Mouse (Mus musculus): ENCODE measurements around the gene Galns. TPM values are rescaled to one million over a fixed set of nuclear protein-coding genes. Genes with fewer than 3 reads are reported as not detected.
A peak's percentile ranks its signal among the peaks of the same experiment; 100 is the strongest.

Galns gene
- polyA plus RNA-seq, 1 experiment from 2014 or later: 8.2 TPM

DNA sequence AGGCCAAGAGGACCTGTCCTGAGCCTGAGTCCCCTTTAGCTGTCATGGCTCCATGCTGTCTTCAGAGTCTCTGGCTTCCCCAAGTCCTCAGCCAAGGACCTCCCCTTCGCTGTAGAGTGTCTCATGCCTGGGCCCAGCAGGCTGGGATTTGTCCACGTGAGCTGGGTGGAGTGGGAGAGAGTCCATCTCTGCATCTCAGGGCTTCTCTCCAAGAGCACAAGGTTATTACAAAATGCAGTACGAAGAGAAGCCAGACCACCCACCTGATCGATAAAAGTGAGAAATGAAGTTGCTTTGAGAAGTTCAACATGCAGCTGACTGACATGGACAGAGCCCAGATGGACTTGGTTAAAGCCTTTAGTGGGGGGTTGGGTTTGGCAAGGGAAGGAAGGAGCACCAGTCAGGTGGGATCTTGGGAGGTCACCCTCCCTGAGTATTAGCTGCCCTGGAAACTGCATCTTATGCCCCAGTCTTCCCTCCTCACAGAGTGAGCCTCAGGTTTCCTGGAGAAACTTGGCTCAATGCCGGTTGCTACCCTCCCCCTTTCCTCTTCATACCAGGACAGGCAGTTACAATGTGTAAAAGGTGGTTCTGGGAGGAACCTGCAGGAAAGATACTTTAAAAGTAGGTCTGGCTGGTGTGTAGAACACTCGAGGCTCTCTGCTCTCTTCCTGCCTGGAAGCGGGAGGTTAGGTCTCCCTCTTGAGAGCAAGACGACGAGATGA is 5.1 kb upstream of the Galns start:
- Histone ChIP-seq H3K27ac (replicated peaks) (no peak overlapping the region), H3K4me2 (no peak overlapping the region), H3K9me3 (replicated peaks) (no peaks in the 10 kb centered on the region), H3K36me3 (replicated peaks) (peaks cover 4% of the 10 kb centered on the region; the same call in 1 of the 2 replicates), H3K4me3 (replicated peaks) (no peak overlapping the region), H3K4me1 (replicated peaks) (peaks cover 44% of the 10 kb centered on the region), H3K9ac (no peak overlapping the region), H3K27me3 (0 out of 2 replicates have a peak, but pooled peaks cover 2% of the 10 kb centered on the region)
- ATAC-seq (ENCODE audit: insufficient read depth): no peak
- WGBS (ENCODE audit: insufficient replicate concordance): 66% methylated on average over 9 of the region's 9 CpGs

DNA sequence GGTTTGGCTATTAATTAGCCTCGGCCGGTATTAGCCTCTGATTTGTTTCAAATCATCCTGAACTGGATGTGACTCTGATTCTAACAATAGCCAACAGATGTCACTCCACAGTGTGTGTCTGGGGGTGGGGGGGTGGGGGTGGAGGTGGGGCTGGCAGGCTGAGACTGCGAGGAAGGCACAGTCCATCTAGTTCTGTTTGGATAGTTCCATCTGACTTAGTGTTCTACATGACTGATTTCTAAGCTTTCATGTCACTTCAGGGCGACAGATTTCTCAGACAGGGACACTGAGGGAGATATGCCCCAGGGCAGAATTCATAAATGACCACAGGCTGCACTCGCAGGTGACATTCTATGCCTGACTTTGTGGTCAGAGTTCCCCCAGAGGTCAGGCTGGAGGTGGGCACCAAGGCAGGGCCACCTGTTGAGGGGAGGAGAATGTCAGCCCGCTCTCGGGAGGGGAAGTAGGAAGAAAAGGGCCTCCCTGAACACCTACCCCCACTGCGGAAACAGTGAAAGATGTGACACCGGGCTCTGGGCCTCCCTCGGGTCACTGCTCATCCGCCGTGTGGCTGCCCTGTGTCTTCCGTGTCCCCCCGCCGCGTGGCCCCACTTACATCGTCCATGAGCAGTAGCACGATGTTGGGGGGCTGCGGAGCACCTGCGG is 518 bp downstream of the Galns start:
- Histone ChIP-seq H3K27me3 (no peaks in the 10 kb centered on the region), H3K36me3 (replicated peaks) (peaks cover 4% of the 10 kb centered on the region; the same call in 1 of the 2 replicates), H3K9ac (peak overlapping the region; percentile 72), H3K4me2 (peak overlapping the region; percentile 96), H3K4me3 (replicated peaks) (peak overlapping the region; percentile 77), H3K9me3 (replicated peaks) (no peaks in the 10 kb centered on the region), H3K27ac (replicated peaks) (peak overlapping the region; percentile 75), H3K4me1 (replicated peaks) (peaks cover 34% of the 10 kb centered on the region)
- peak; percentile 32 for ATAC-seq (ENCODE audit: insufficient read depth)
- 4% methylated on average over 20 of the region's 20 CpGs for WGBS (ENCODE audit: insufficient replicate concordance)

DNA sequence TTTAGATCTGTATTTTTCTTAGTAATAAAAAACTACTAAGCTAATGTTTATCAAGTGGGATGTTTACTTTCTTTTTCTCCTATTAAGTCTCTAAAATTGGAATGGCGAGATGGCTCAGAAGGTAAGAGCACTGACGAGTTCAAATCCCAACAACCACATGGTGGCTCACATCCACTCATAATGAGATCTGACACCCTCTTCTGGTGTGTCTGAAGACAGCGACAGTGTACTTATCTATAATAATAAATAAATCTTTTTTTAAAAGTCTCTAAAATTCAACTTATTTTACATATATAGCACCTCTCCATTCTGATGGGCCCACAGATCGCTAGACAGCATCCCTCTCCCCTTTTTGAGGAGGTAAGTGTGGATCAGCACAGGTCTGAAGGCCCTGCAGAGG is 1.1 kb downstream of the Galns start:
- H3K27me3 ChIP-seq: no peaks in the 10 kb centered on the region
- H3K9ac ChIP-seq: no peak overlapping the region
- peaks cover 4% of the 10 kb centered on the region; the same call in 1 of the 2 replicates for H3K36me3 ChIP-seq (replicated peaks)
- ATAC-seq (ENCODE audit: insufficient read depth): no peak
- peak overlapping the region; percentile 96 for H3K4me2 ChIP-seq
- WGBS (ENCODE audit: insufficient replicate concordance): 52% methylated on average over 4 of the region's 4 CpGs
- no peaks in the 10 kb centered on the region for H3K9me3 ChIP-seq (replicated peaks)
- peak overlapping the region; percentile 77 for H3K4me3 ChIP-seq (replicated peaks)
- peaks cover 34% of the 10 kb centered on the region for H3K4me1 ChIP-seq (replicated peaks)
- no peak overlapping the region for H3K27ac ChIP-seq (replicated peaks)

DNA sequence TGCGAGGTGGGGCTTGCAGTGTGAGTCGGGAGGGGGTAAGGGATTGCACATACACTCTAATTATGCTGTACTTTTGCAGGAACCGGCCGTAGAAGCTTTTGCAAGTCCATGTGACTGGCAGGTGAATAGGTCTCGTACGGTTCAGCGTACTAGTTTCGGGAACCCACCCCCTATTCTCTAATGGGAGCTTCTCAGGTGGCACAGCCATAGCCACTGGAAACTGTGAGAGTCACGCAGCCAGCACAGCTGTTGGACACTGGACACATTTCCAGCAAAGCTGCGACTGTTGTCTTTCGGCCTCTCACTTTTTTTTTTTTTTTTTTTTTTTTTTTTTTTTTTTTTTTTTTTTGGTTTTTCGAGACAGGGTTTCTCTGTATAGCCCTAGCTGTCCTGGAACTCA is 4.5 kb downstream of the Galns start:
- Histone ChIP-seq H3K4me2 (no peak overlapping the region), H3K9ac (no peak overlapping the region), H3K27me3 (no peaks in the 10 kb centered on the region), H3K4me1 (replicated peaks) (peaks cover 17% of the 10 kb centered on the region), H3K27ac (replicated peaks) (no peak overlapping the region), H3K4me3 (replicated peaks) (no peak overlapping the region), H3K9me3 (replicated peaks) (no peaks in the 10 kb centered on the region), H3K36me3 (replicated peaks) (no peaks in the 10 kb centered on the region)
- ATAC-seq (ENCODE audit: insufficient read depth): no peak
- WGBS (ENCODE audit: insufficient replicate concordance): 74% methylated on average over 11 of the region's 12 CpGs

DNA sequence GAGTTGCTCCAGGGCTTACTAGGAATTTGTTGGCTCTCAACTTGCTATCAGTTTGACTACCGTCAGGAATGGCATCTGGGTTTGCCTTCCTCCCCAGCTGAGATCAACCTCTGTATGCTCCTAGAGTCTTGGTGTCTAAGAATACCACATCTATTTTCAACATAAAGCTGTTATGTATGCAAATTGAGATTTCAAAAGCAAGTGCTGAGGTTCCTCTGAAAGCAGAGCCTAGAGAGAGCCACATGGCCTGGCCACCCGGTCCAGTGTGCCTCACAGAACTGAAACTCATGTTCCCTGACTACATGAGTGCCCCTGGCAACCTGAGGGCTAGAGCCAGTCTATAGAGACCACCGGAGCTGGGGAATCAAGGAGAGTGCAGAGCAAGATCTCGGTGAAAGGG is 5.9 kb downstream of the Galns start:
- WGBS (ENCODE audit: insufficient replicate concordance): 62% methylated on average over 4 of the region's 4 CpGs
- H3K27me3 ChIP-seq: no peaks in the 10 kb centered on the region

DNA sequence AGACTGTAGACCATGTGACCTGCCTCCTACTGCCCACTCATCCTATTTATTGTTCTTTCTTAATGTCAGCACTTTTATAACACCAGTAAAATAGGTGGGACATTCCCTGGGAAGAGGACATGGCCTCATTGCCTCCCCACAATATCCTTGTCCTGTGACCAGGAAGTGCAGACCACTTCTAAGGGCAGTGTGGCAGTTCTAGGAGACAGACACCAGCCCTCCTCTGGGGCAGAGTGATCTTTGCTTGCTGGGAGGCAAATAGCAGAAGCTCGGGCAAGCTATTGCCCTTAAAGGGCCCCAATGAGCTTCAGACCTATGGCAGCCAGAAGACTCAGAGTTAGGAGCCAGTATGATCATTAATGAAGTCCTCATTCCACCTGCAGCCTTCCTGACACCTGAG is 6.6 kb downstream of the Galns start:
- H3K27ac ChIP-seq (replicated peaks): no peak overlapping the region
- no peak overlapping the region for H3K4me3 ChIP-seq (replicated peaks)
- H3K9me3 ChIP-seq (replicated peaks): no peaks in the 10 kb centered on the region
- H3K4me1 ChIP-seq (replicated peaks): peaks cover 3% of the 10 kb centered on the region; the same call in 1 of the 2 replicates
- H3K36me3 ChIP-seq (replicated peaks): no peaks in the 10 kb centered on the region
- WGBS (ENCODE audit: insufficient replicate concordance): 42% methylated on average over 1 of the region's 1 CpGs
- no peaks in the 10 kb centered on the region for H3K27me3 ChIP-seq
- no peak overlapping the region for H3K9ac ChIP-seq
- no peak overlapping the region for H3K4me2 ChIP-seq
- no peak for ATAC-seq (ENCODE audit: insufficient read depth)

More for the DNA sequence above, 5.9 kb downstream of the Galns start:
- ATAC-seq (ENCODE audit: insufficient read depth): no peak
- Histone ChIP-seq H3K27ac (replicated peaks) (no peak overlapping the region), H3K9me3 (replicated peaks) (no peaks in the 10 kb centered on the region), H3K36me3 (replicated peaks) (no peaks in the 10 kb centered on the region), H3K4me1 (replicated peaks) (peaks cover 6% of the 10 kb centered on the region), H3K9ac (no peak overlapping the region), H3K4me2 (no peak overlapping the region), H3K4me3 (replicated peaks) (no peak overlapping the region)

DNA sequence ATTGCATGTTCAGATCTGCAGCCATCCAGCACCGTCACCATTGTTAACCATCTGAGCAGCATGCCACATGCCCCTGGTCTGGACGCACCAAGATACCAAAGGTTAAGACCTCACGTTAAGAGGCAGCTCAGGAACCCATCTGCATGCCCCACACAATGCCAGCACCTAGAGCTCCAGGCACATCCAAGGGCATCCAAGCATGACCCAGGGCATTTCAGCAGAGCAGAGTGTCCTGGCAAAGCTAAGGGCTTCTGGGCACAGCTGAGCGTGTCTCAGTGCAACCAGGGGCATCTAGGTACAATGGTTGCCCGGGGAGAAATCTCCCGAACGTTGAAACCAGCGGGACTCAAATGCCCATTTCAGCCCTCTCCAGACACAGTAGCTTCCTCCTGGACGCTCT is 10.6 kb downstream of the Galns start:
- Histone ChIP-seq H3K9ac (no peak overlapping the region), H3K9me3 (replicated peaks) (no peaks in the 10 kb centered on the region), H3K4me2 (no peak overlapping the region), H3K4me1 (replicated peaks) (no peaks in the 10 kb centered on the region; the same call in 1 of the 2 replicates), H3K27me3 (no peaks in the 10 kb centered on the region), H3K27ac (replicated peaks) (no peak overlapping the region), H3K4me3 (replicated peaks) (no peak overlapping the region), H3K36me3 (replicated peaks) (peaks cover 15% of the 10 kb centered on the region; the same call in 1 of the 2 replicates)
- WGBS (ENCODE audit: insufficient replicate concordance): 79% methylated on average over 9 of the region's 9 CpGs
- ATAC-seq (ENCODE audit: insufficient read depth): no peak

DNA sequence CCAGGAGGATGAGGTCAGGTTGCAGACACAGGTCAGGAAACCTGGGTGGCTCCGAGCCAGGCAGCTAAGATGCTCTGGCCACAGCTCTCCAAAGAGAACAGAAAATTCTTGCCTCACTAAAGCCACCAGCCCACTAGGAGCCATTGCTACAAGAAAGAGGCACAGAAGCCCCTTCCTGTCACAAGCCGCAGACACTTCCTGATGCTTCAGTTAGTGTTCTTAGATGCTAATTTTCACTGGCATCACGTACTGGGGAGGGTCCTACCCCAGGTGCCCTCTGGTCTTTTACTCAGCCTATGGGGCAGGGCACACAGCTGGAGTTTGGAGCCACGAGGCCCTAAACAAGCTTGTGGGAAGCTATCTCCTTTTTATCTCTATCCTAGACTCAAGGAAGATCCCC is 15.2 kb downstream of the Galns start:
- peaks cover 15% of the 10 kb centered on the region; the same call in 1 of the 2 replicates for H3K36me3 ChIP-seq (replicated peaks)
- H3K4me1 ChIP-seq (replicated peaks): peaks cover 12% of the 10 kb centered on the region
- WGBS (ENCODE audit: insufficient replicate concordance): 28% methylated on average over 4 of the region's 4 CpGs
- no peaks in the 10 kb centered on the region for H3K9me3 ChIP-seq (replicated peaks)
- H3K4me2 ChIP-seq: no peak overlapping the region; the same call in 1 of the 2 replicates
- no peaks in the 10 kb centered on the region for H3K27me3 ChIP-seq
- no peak overlapping the region for H3K9ac ChIP-seq
- no peak overlapping the region for H3K4me3 ChIP-seq (replicated peaks)
- no peak for ATAC-seq (ENCODE audit: insufficient read depth)
- no peak overlapping the region; the same call in 1 of the 2 replicates for H3K27ac ChIP-seq (replicated peaks)

DNA sequence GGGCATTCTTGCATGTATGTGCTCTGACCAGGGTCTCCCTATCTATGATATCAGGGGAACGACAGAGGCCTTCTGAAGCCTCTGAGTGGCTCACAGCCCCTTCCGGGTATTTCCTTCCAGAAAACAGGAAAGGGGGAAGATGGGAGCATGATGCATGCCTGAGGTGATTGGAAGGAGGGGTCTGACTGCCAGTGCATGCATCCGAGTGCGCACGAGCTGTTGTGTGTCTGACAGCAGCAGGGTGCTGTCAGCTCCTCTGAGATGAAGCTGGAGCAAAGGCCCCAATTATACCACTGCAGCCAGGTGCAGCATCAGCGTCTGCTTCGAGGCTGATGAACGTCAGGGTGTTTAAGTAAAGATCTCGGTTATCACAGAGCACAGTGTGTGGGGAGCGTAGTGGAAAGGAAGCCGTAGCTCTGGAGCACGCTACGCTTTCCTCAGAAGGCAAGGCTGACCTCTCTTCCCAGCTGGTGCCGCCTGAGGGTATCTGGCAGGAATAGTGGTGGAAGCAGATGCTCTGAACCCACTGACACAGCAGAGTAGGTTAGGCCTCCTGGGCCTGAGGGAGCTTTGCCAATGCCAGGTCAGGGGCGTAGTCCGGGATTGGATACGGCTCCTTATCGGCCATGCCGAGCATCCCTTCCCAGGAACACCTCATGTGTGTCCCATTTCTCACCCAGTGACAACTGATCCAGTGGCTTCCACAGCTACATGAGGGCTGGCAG is 17.3 kb downstream of the Galns start:
- H3K36me3 ChIP-seq (replicated peaks): peaks cover 11% of the 10 kb centered on the region; the same call in 1 of the 2 replicates
- no peak overlapping the region for H3K4me3 ChIP-seq (replicated peaks)
- H3K9me3 ChIP-seq (replicated peaks): no peaks in the 10 kb centered on the region
- no peak for ATAC-seq (ENCODE audit: insufficient read depth)
- peak overlapping the region; percentile 55 for H3K27ac ChIP-seq (replicated peaks)
- WGBS (ENCODE audit: insufficient replicate concordance): 74% methylated on average over 19 of the region's 19 CpGs
- H3K27me3 ChIP-seq: no peaks in the 10 kb centered on the region
- peak overlapping the region; percentile 10; the same call in 1 of the 2 replicates for H3K4me2 ChIP-seq
- no peak overlapping the region for H3K9ac ChIP-seq
- peaks cover 12% of the 10 kb centered on the region for H3K4me1 ChIP-seq (replicated peaks)

DNA sequence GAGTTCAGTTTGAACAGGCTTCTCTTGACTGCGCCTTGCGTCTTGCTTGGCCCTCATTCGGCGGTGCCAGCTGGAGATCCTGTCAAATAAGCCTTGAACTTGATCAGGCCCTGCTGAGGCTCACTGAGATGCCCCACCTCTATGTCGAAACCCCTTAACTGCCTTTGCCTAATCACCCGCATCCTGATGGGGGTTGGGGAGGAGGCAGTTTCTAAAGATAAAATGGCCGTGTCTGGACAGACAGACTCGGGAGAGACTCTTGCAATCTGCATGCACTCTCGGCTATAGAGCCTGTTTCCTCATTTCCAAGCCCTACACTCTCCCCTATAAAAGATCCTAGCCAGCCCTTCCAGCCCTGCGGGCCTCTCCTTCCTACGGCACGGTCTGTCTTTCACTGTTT is 18.0 kb downstream of the Galns start:
- no peak for ATAC-seq (ENCODE audit: insufficient read depth)
- H3K27ac ChIP-seq (replicated peaks): peak overlapping the region; percentile 55
- WGBS (ENCODE audit: insufficient replicate concordance): 45% methylated on average over 12 of the region's 12 CpGs

DNA sequence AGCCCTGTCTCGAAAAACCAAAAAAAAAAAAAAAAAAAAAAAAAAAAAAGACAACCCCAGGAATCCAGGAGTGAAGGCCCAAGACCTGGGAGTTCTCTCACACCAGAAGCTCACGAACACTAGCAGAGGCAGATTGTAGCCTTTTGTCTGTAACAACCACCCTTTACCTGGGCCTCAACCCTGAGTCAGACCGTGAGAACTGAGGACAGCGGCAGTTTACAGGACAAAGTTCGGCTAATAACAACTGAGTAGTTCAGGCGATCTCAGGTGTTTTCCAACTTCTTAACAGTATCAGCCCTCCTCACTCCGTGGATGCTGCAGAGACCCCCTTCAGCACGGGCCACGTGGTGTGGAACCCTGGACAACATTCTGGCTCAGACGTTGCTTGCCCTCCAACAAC is 24.5 kb downstream of the Galns start:
- no peak overlapping the region for H3K4me3 ChIP-seq (replicated peaks)
- no peaks in the 10 kb centered on the region for H3K27me3 ChIP-seq
- H3K36me3 ChIP-seq (replicated peaks): no peaks in the 10 kb centered on the region
- H3K9ac ChIP-seq: no peak overlapping the region
- no peak for ATAC-seq (ENCODE audit: insufficient read depth)
- no peak overlapping the region for H3K4me2 ChIP-seq
- no peak overlapping the region for H3K27ac ChIP-seq (replicated peaks)
- H3K4me1 ChIP-seq (replicated peaks): peaks cover 19% of the 10 kb centered on the region
- no peaks in the 10 kb centered on the region for H3K9me3 ChIP-seq (replicated peaks)
- 77% methylated on average over 10 of the region's 10 CpGs for WGBS (ENCODE audit: insufficient replicate concordance)

More for the DNA sequence above, 18.0 kb downstream of the Galns start:
- Histone ChIP-seq H3K9ac (no peak overlapping the region), H3K4me3 (replicated peaks) (no peak overlapping the region), H3K27me3 (no peaks in the 10 kb centered on the region), H3K4me1 (replicated peaks) (peaks cover 12% of the 10 kb centered on the region), H3K4me2 (peak overlapping the region; percentile 10; the same call in 1 of the 2 replicates), H3K36me3 (replicated peaks) (0 out of 2 replicates have a peak, but pooled peaks cover 4% of the 10 kb centered on the region), H3K9me3 (replicated peaks) (no peaks in the 10 kb centered on the region)

All from liver, embryonic 15.5 days (tissue).